Mouse (Mus musculus): Measurements from ENCODE around the gene Slamf9. TPM values are rescaled to one million over a fixed set of nuclear protein-coding genes. Genes with fewer than 3 reads are reported as not detected.

Gene Slamf9
- total RNA-seq (2023) = not detected

DNA sequence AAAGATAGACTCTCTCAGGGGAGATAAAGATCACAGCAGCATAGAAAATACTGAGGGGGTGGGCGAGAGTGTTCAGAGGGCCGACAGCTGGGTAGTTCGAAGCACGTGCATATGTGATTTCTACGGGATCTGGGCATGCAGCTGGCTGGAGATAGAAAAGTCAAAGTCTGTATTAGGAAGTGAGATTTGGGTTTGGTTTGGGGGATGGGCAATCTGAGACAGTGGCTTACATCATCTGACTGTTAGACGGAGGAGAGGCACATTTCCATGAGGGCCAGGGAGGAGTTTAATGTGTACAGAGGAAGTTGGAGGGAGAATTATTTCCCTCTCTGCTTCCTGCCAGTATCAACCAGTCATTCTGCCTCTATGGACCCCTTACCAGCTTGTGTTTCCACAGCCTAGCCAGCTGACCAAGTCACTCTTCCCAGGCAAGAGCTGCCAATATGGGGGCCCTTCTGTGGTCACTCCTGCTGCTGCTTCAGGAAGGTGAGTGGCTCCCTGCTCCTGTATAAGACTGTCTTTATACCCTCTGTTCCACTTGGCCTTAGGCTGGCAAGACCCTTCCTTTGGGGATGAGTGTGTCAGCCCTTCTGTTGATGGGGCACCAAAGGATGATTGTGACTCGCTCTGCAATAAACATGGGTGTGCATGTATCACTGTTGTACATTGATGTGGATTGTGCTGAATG, at the start of gene Slamf9:
TSS of gene Slamf9 (plus strand) at position 305 of the 688 bp plus-strand sequence.

GRCm38 (mm10) chr1:172481540-172482280, 6.6 kb downstream of the Slamf9 start, which contains the start of gene Igsf9:
Gene Igsf9 (plus strand): TSS chr1:172481788.

GRCm38 (mm10) chr1:172499765-172500441, 24.7 kb downstream of the Slamf9 start, which contains the start of gene Tagln2:
Gene Tagln2 (plus strand): TSS chr1:172500047.

DNA sequence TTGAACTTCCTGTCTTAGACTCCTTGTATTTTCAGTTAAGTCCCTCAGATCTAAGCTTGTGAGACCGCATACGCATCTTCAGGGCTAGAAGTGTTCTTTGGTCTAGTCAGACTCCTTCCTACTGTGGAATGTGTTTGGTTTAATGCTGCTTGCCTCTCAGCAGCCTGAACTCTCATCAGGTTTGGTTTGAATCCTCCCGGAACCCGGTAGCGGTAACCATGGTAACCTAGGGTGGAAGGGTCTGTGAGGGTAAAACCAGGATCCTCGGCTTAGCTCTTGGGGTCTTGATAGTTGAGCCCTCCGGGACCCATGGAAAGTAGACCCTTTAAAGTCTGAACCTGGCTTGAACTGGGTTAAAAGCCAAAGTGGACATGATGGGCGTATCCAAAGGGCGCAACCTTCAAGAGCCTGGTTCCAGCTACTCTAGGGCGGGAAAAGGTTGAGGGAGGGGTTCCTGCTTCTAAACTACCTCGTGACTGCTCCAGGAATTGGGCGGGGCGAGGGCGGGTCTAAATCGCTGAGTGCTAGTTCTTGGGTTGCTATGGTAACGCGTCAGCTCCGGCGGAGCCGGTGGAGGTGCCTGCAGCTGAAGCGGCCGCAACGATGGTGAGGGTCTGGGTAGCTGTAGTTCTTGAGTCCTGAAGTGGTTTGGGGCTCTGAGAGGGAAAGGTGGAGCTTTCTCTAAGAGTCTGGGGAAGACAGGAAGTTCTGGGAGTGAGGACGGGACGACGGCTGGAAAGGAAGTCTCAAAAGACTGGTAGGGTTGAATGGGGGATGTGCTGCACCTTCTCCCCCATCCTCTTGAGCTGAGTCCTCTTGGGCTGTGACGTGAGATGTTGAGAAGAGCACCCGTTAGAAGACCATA, 45.6 kb downstream of the Slamf9 start, which contains the start of gene Cfap45:
TSS of gene Cfap45 (plus strand) at position 226 of the 865 bp plus-strand sequence.

Other genes starting within 250 kb of the Slamf9 start
- not detected for gene Atp1a4, start 216.9 kb upstream of the Slamf9 start, total RNA-seq (2023)
- gene Igsf8, start 213.7 kb upstream of the Slamf9 start, total RNA-seq (2023) = 17.3 TPM
- gene Atp1a2, start 177.3 kb upstream of the Slamf9 start, total RNA-seq (2023) = not detected
- 0.12 TPM for gene Kcnj9, start 146.0 kb upstream of the Slamf9 start, total RNA-seq (2023)
- gene Kcnj10, start 134.1 kb upstream of the Slamf9 start, total RNA-seq (2023) = 0.61 TPM
- gene Pigm, start 98.8 kb upstream of the Slamf9 start, total RNA-seq (2023) = 30.1 TPM
- 1.6 TPM for gene Igsf9, start 6.4 kb downstream of the Slamf9 start, total RNA-seq (2023)
- 306 TPM for gene Tagln2, start 24.7 kb downstream of the Slamf9 start, total RNA-seq (2023)
- gene Cfap45, start 45.4 kb downstream of the Slamf9 start, total RNA-seq (2023) = 0.61 TPM
- not detected for gene Vsig8, start 80.6 kb downstream of the Slamf9 start, total RNA-seq (2023)
- 0.70 TPM for gene Slamf8, start 115.2 kb downstream of the Slamf9 start, total RNA-seq (2023)
- gene Fcrl6, start 127.2 kb downstream of the Slamf9 start, total RNA-seq (2023) = not detected
- gene Dusp23, start 157.6 kb downstream of the Slamf9 start, total RNA-seq (2023) = 1.6 TPM
- not detected for gene Crp, start 222.7 kb downstream of the Slamf9 start, total RNA-seq (2023)

Data from CD8-positive naive resting alpha-beta T cell, adult 57 days (primary cell).